Mouse (Mus musculus) liver, embryonic 12.5 days (tissue): ENCODE measurements around the gene Sik3. TPM values are rescaled to one million over a fixed set of nuclear protein-coding genes. Genes with fewer than 3 reads are reported as not detected.
"Not testable (repeated sequence)": the region's sequence is repeated elsewhere in the genome, so short reads cannot be mapped to it uniquely, and the experiment has no call there.

Experiments used
- ATAC-seq: fragments of 200-750 bp; cut with Nextera tagmentation; 2 replicates; pipeline ENCODE4 v1.8.0; 2017; ENCODE audit warnings: moderate number of reproducible peaks, mild to moderate bottlenecking, moderate library complexity
- H3K27ac ChIP-seq: fragments of 300-500 bp; sonication (generic); 2 replicates; pipeline ENCODE4 v1.5.1; 2016; ENCODE audit warnings: mild to moderate bottlenecking
- H3K27me3 ChIP-seq: fragments of 300-500 bp; sonication (generic); replicated peaks from 2 replicates; pipeline ENCODE4 v1.6.1; 2016; ENCODE audit warnings: mild to moderate bottlenecking, moderate library complexity
- H3K36me3 ChIP-seq: fragments of 300-500 bp; sonication (generic); 2 replicates; pipeline ENCODE4 v1.6.1; 2016; ENCODE audit warnings: mild to moderate bottlenecking, moderate library complexity
- H3K4me1 ChIP-seq: fragments of 300-500 bp; sonication (generic); 2 replicates; pipeline ENCODE4 v1.6.1; 2016
- H3K4me2 ChIP-seq: fragments of 300-500 bp; sonication (generic); 2 replicates; pipeline ENCODE4 v1.6.1; 2016; ENCODE audit warnings: mild to moderate bottlenecking, moderate library complexity
- H3K4me3 ChIP-seq: fragments of 300-500 bp; sonication (generic); 2 replicates; pipeline ENCODE4 v1.5.1; 2016; ENCODE audit warnings: mild to moderate bottlenecking, moderate library complexity
- H3K9ac ChIP-seq: fragments of 300-500 bp; sonication (generic); 2 replicates; pipeline ENCODE4 v1.6.1; 2016; ENCODE audit warnings: mild to moderate bottlenecking, moderate library complexity
- H3K9me3 ChIP-seq: fragments of 300-500 bp; sonication (generic); replicated peaks from 2 replicates; pipeline ENCODE4 v1.6.1; 2016; ENCODE audit warnings: mild to moderate bottlenecking, moderate library complexity
- WGBS: fragments of 180-500 bp; shearing (Covaris S2); methylation state at CpG from one replicate; pipeline ENCODE4 v1.1.7; 2016; ENCODE audit not compliant: insufficient replicate concordance; 5-methylcytosine and 5-hydroxymethylcytosine counted together
- polyA plus RNA-seq: library from polyadenylated mRNA; unstranded; fragments of >200 nt; fragmentation: Nextera tagmentation; extraction: Ambion mirVana; gene quantifications from 2 replicates; pipeline ENCODE4 v1.2.1, GENCODE M21; 2016

The Sik3 gene
- polyA plus RNA-seq, 1 experiment from 2014 or later, result 7.1 TPM

- H3K27me3 ChIP-seq, result no peaks in the 10 kb centered on the region
- no peaks in the 10 kb centered on the region for H3K36me3 ChIP-seq
- no peak overlapping the region for H3K9ac ChIP-seq
- H3K4me2 ChIP-seq, result no peak overlapping the region
- no peak overlapping the region for H3K4me3 ChIP-seq
- WGBS, result 23% methylated on average over 5 of the region's 5 CpGs
- peaks cover 65% of the 10 kb centered on the region for H3K4me1 ChIP-seq
- no peak overlapping the region for H3K27ac ChIP-seq
- no peaks in the 10 kb centered on the region for H3K9me3 ChIP-seq
- ATAC-seq, result no peak
Measured at GRCm38 (mm10) chr9:46149392-46149791, 136.8 kb downstream of the Sik3 start.

- Histone ChIP-seq H3K27me3 (no peaks in the 10 kb centered on the region), H3K4me1 (peaks cover 72% of the 10 kb centered on the region), H3K4me3 (no peak overlapping the region), H3K4me2 (no peak overlapping the region), H3K27ac (no peak overlapping the region), H3K36me3 (0 out of 2 replicates have a peak, but pooled peaks cover 4% of the 10 kb centered on the region), H3K9me3 (no peaks in the 10 kb centered on the region), H3K9ac (no peak overlapping the region)
- ATAC-seq, result no peak
- WGBS, result 35% methylated on average over 7 of the region's 7 CpGs
Measured at GRCm38 (mm10) chr9:46150116-46150515, 137.5 kb downstream of the Sik3 start.

- no peaks in the 10 kb centered on the region for H3K9me3 ChIP-seq
- H3K9ac ChIP-seq, result no peak overlapping the region
- H3K27ac ChIP-seq, result peak overlapping the region; percentile 9; the same call in 1 of the 2 replicates
- no peak overlapping the region for H3K4me3 ChIP-seq
- H3K4me1 ChIP-seq, result peaks cover 73% of the 10 kb centered on the region
- WGBS, result 45% methylated on average over 2 of the region's 2 CpGs
- H3K36me3 ChIP-seq, result 0 out of 2 replicates have a peak, but pooled peaks cover 8% of the 10 kb centered on the region
- H3K27me3 ChIP-seq, result no peaks in the 10 kb centered on the region
- H3K4me2 ChIP-seq, result no peak overlapping the region
- ATAC-seq, result no peak
Measured at GRCm38 (mm10) chr9:46150890-46151703, 138.5 kb downstream of the Sik3 start.

GRCm38 (mm10) chr9:46151704-46152040, 139.1 kb downstream of the Sik3 start:
- H3K4me3 ChIP-seq, result no peak overlapping the region
- no peak overlapping the region for H3K9ac ChIP-seq
- no peaks in the 10 kb centered on the region for H3K9me3 ChIP-seq
- no peak overlapping the region for H3K4me2 ChIP-seq
- peaks cover 73% of the 10 kb centered on the region for H3K4me1 ChIP-seq
- H3K27ac ChIP-seq, result no peak overlapping the region
- no peaks in the 10 kb centered on the region for H3K27me3 ChIP-seq
- 0 out of 2 replicates have a peak, but pooled peaks cover 8% of the 10 kb centered on the region for H3K36me3 ChIP-seq
- WGBS, result 80% methylated on average over 6 of the region's 6 CpGs
- no peak for ATAC-seq

GRCm38 (mm10) chr9:46152067-46153015, 139.7 kb downstream of the Sik3 start:
- H3K4me2 ChIP-seq, result no peak overlapping the region
- no peaks in the 10 kb centered on the region for H3K9me3 ChIP-seq
- H3K4me3 ChIP-seq, result no peak overlapping the region
- peaks cover 12% of the 10 kb centered on the region; the same call in 1 of the 2 replicates for H3K36me3 ChIP-seq
- H3K27ac ChIP-seq, result no peak overlapping the region
- 80% methylated on average over 8 of the region's 8 CpGs for WGBS
- no peak overlapping the region for H3K9ac ChIP-seq
- ATAC-seq, result no peak
- H3K27me3 ChIP-seq, result no peaks in the 10 kb centered on the region
- H3K4me1 ChIP-seq, result peaks cover 67% of the 10 kb centered on the region

GRCm38 (mm10) chr9:46154469-46154868, 141.8 kb downstream of the Sik3 start:
- Histone ChIP-seq H3K36me3 (peaks cover 12% of the 10 kb centered on the region; the same call in 1 of the 2 replicates), H3K4me2 (no peak overlapping the region), H3K27ac (no peak overlapping the region), H3K9me3 (no peaks in the 10 kb centered on the region), H3K9ac (no peak overlapping the region), H3K4me3 (no peak overlapping the region), H3K27me3 (no peaks in the 10 kb centered on the region), H3K4me1 (peaks cover 47% of the 10 kb centered on the region)
- no peak for ATAC-seq
- WGBS, result 37% methylated on average over 2 of the region's 2 CpGs

GRCm38 (mm10) chr9:46155026-46155425, 142.4 kb downstream of the Sik3 start:
- Histone ChIP-seq H3K4me1 (peaks cover 41% of the 10 kb centered on the region), H3K4me2 (no peak overlapping the region), H3K27ac (no peak overlapping the region), H3K4me3 (no peak overlapping the region), H3K36me3 (peaks cover 12% of the 10 kb centered on the region; the same call in 1 of the 2 replicates), H3K27me3 (no peaks in the 10 kb centered on the region), H3K9ac (no peak overlapping the region), H3K9me3 (no peaks in the 10 kb centered on the region)
- WGBS, result 67% methylated on average over 4 of the region's 4 CpGs
- ATAC-seq, result no peak

GRCm38 (mm10) chr9:46155818-46156217, 143.2 kb downstream of the Sik3 start:
- 82% methylated on average over 8 of the region's 8 CpGs for WGBS
- not testable (repeated sequence) for H3K27ac ChIP-seq, H3K4me2 ChIP-seq, ATAC-seq, H3K27me3 ChIP-seq, H3K9me3 ChIP-seq, H3K4me3 ChIP-seq, H3K9ac ChIP-seq
- Histone ChIP-seq H3K4me1 (peaks cover 33% of the 10 kb centered on the region), H3K36me3 (peaks cover 12% of the 10 kb centered on the region; the same call in 1 of the 2 replicates)

GRCm38 (mm10) chr9:46156711-46157110, 144.1 kb downstream of the Sik3 start:
- Histone ChIP-seq H3K4me2 (no peak overlapping the region), H3K9ac (no peak overlapping the region), H3K4me3 (no peak overlapping the region), H3K4me1 (peaks cover 24% of the 10 kb centered on the region), H3K36me3 (peaks cover 12% of the 10 kb centered on the region; the same call in 1 of the 2 replicates), H3K27ac (no peak overlapping the region), H3K9me3 (no peaks in the 10 kb centered on the region), H3K27me3 (no peaks in the 10 kb centered on the region)
- ATAC-seq, result no peak
- 68% methylated on average over 4 of the region's 4 CpGs for WGBS

GRCm38 (mm10) chr9:46158273-46158813, 145.7 kb downstream of the Sik3 start:
- no peak for ATAC-seq
- 75% methylated on average over 4 of the region's 4 CpGs for WGBS

GRCm38 (mm10) chr9:46163430-46163829, 150.8 kb downstream of the Sik3 start:
- no peaks in the 10 kb centered on the region for H3K9me3 ChIP-seq
- H3K27ac ChIP-seq, result no peak overlapping the region
- no peak overlapping the region for H3K4me3 ChIP-seq
- no peaks in the 10 kb centered on the region for H3K4me1 ChIP-seq
- no peak overlapping the region for H3K9ac ChIP-seq
- WGBS, result 68% methylated on average over 8 of the region's 8 CpGs
- 0 out of 2 replicates have a peak, but pooled peaks cover 3% of the 10 kb centered on the region for H3K36me3 ChIP-seq
- ATAC-seq, result no peak
- no peak overlapping the region for H3K4me2 ChIP-seq
- H3K27me3 ChIP-seq, result no peaks in the 10 kb centered on the region

More at GRCm38 (mm10) chr9:46158273-46158813, 145.7 kb downstream of the Sik3 start:
- Histone ChIP-seq H3K4me1 (peaks cover 11% of the 10 kb centered on the region), H3K36me3 (peaks cover 12% of the 10 kb centered on the region; the same call in 1 of the 2 replicates), H3K27me3 (no peaks in the 10 kb centered on the region), H3K9me3 (no peaks in the 10 kb centered on the region), H3K9ac (no peak overlapping the region), H3K4me3 (no peak overlapping the region), H3K27ac (no peak overlapping the region), H3K4me2 (no peak overlapping the region)
